Mouse (Mus musculus): Measurements from ENCODE around the gene Lrmda. TPM values are rescaled to one million over a fixed set of nuclear protein-coding genes. Genes with fewer than 3 reads are reported as not detected.
A peak's percentile ranks its signal among the peaks of the same experiment; 100 is the strongest.

The Lrmda gene
- polyA plus RNA-seq, 1 experiment = 0.65 TPM

- TF ChIP-seq CTCF (IDR thresholded peaks at IDR 0.05; ENCODE audit: extremely low read depth, insufficient read depth, low read length) (no peak), POLR2A (IDR thresholded peaks at IDR 0.05; ENCODE audit: extremely low read depth, insufficient read depth, low read length) (no peak)
- H3K4me1 ChIP-seq (ENCODE audit: control insufficient read depth, insufficient read depth, low read length) = no peaks in the 10 kb centered on the region
- no peak overlapping the region for H3K4me3 ChIP-seq (ENCODE audit: insufficient read depth, low read length)
- H3K27ac ChIP-seq (ENCODE audit: insufficient read depth, low read length) = no peak overlapping the region
Observed at GRCm38 (mm10) chr14:22007006-22007405, 12.5 kb upstream of the Lrmda start.

- no peak for TF ChIP-seq POLR2A (IDR thresholded peaks at IDR 0.05; ENCODE audit: extremely low read depth, insufficient read depth, low read length)
- no peak for TF ChIP-seq CTCF (IDR thresholded peaks at IDR 0.05; ENCODE audit: extremely low read depth, insufficient read depth, low read length)
- no peak overlapping the region for H3K4me3 ChIP-seq (ENCODE audit: insufficient read depth, low read length)
Observed at GRCm38 (mm10) chr14:22014315-22014714, 5.2 kb upstream of the Lrmda start.

GRCm38 (mm10) chr14:22014781-22015180, 4.7 kb upstream of the Lrmda start:
- Histone ChIP-seq H3K4me3 (ENCODE audit: insufficient read depth, low read length) (no peak overlapping the region), H3K4me1 (ENCODE audit: control insufficient read depth, insufficient read depth, low read length) (no peaks in the 10 kb centered on the region), H3K27ac (ENCODE audit: insufficient read depth, low read length) (no peak overlapping the region)
- no peak for TF ChIP-seq POLR2A (IDR thresholded peaks at IDR 0.05; ENCODE audit: extremely low read depth, insufficient read depth, low read length)
- TF ChIP-seq CTCF (IDR thresholded peaks at IDR 0.05; ENCODE audit: extremely low read depth, insufficient read depth, low read length) = no peak

More at GRCm38 (mm10) chr14:22014315-22014714, 5.2 kb upstream of the Lrmda start:
- no peak overlapping the region for H3K27ac ChIP-seq (ENCODE audit: insufficient read depth, low read length)
- no peaks in the 10 kb centered on the region for H3K4me1 ChIP-seq (ENCODE audit: control insufficient read depth, insufficient read depth, low read length)

GRCm38 (mm10) chr14:22017011-22017410, 2.5 kb upstream of the Lrmda start:
- no peak for TF ChIP-seq POLR2A (IDR thresholded peaks at IDR 0.05; ENCODE audit: extremely low read depth, insufficient read depth, low read length)
- TF ChIP-seq CTCF (IDR thresholded peaks at IDR 0.05; ENCODE audit: extremely low read depth, insufficient read depth, low read length) = no peak
- H3K27ac ChIP-seq (ENCODE audit: insufficient read depth, low read length) = no peak overlapping the region
- no peak overlapping the region for H3K4me3 ChIP-seq (ENCODE audit: insufficient read depth, low read length)
- no peaks in the 10 kb centered on the region; the same call in 1 of the 2 replicates for H3K4me1 ChIP-seq (ENCODE audit: control insufficient read depth, insufficient read depth, low read length)

GRCm38 (mm10) chr14:22019949-22020845, 685 bp downstream of the Lrmda start:
- no peak for TF ChIP-seq CTCF (IDR thresholded peaks at IDR 0.05; ENCODE audit: extremely low read depth, insufficient read depth, low read length)
- no peak for TF ChIP-seq POLR2A (IDR thresholded peaks at IDR 0.05; ENCODE audit: extremely low read depth, insufficient read depth, low read length)
- no peaks in the 10 kb centered on the region; the same call in 1 of the 2 replicates for H3K4me1 ChIP-seq (ENCODE audit: control insufficient read depth, insufficient read depth, low read length)
- no peak overlapping the region for H3K27ac ChIP-seq (ENCODE audit: insufficient read depth, low read length)
- peak overlapping the region; percentile 35 for H3K4me3 ChIP-seq (ENCODE audit: insufficient read depth, low read length)

GRCm38 (mm10) chr14:22020885-22021284, 1.4 kb downstream of the Lrmda start:
- no peak overlapping the region for H3K4me3 ChIP-seq (ENCODE audit: insufficient read depth, low read length)
- TF ChIP-seq CTCF (IDR thresholded peaks at IDR 0.05; ENCODE audit: extremely low read depth, insufficient read depth, low read length) (peak; percentile 50; the same call in 1 of the 2 replicates), POLR2A (IDR thresholded peaks at IDR 0.05; ENCODE audit: extremely low read depth, insufficient read depth, low read length) (no peak)
- no peaks in the 10 kb centered on the region; the same call in 1 of the 2 replicates for H3K4me1 ChIP-seq (ENCODE audit: control insufficient read depth, insufficient read depth, low read length)
- no peak overlapping the region for H3K27ac ChIP-seq (ENCODE audit: insufficient read depth, low read length)

GRCm38 (mm10) chr14:22023533-22023932, 4.0 kb downstream of the Lrmda start:
- no peak for TF ChIP-seq POLR2A (IDR thresholded peaks at IDR 0.05; ENCODE audit: extremely low read depth, insufficient read depth, low read length)
- no peak for TF ChIP-seq CTCF (IDR thresholded peaks at IDR 0.05; ENCODE audit: extremely low read depth, insufficient read depth, low read length)
- Histone ChIP-seq H3K27ac (ENCODE audit: insufficient read depth, low read length) (no peak overlapping the region), H3K4me1 (ENCODE audit: control insufficient read depth, insufficient read depth, low read length) (no peaks in the 10 kb centered on the region; the same call in 1 of the 2 replicates), H3K4me3 (ENCODE audit: insufficient read depth, low read length) (no peak overlapping the region)

GRCm38 (mm10) chr14:22035900-22036299, 16.4 kb downstream of the Lrmda start:
- Histone ChIP-seq H3K4me3 (ENCODE audit: insufficient read depth, low read length) (no peak overlapping the region), H3K27ac (ENCODE audit: insufficient read depth, low read length) (no peak overlapping the region), H3K4me1 (ENCODE audit: control insufficient read depth, insufficient read depth, low read length) (no peaks in the 10 kb centered on the region)
- TF ChIP-seq POLR2A (IDR thresholded peaks at IDR 0.05; ENCODE audit: extremely low read depth, insufficient read depth, low read length) (no peak), CTCF (IDR thresholded peaks at IDR 0.05; ENCODE audit: extremely low read depth, insufficient read depth, low read length) (no peak)

GRCm38 (mm10) chr14:22036338-22036737, 16.8 kb downstream of the Lrmda start:
- no peak overlapping the region for H3K27ac ChIP-seq (ENCODE audit: insufficient read depth, low read length)
- H3K4me1 ChIP-seq (ENCODE audit: control insufficient read depth, insufficient read depth, low read length) = no peaks in the 10 kb centered on the region
- TF ChIP-seq CTCF (IDR thresholded peaks at IDR 0.05; ENCODE audit: extremely low read depth, insufficient read depth, low read length) = no peak
- TF ChIP-seq POLR2A (IDR thresholded peaks at IDR 0.05; ENCODE audit: extremely low read depth, insufficient read depth, low read length) = no peak
- no peak overlapping the region for H3K4me3 ChIP-seq (ENCODE audit: insufficient read depth, low read length)
